Mouse (Mus musculus) midbrain, embryonic 12.5 days (tissue): ENCODE results near the gene Cdh16. TPM values are rescaled to one million over a fixed set of nuclear protein-coding genes. Genes with fewer than 3 reads are reported as not detected.

Experiments
- ATAC-seq: fragments of 200-750 bp; cut with Nextera tagmentation; 2 replicates; pipeline ENCODE4 v1.8.0; 2017; ENCODE audit warnings: low read depth, moderate TSS enrichment, moderate library complexity; ENCODE audit not compliant: low FRiP score
- H3K27ac ChIP-seq: fragments of 300-500 bp; sonication (generic); replicated peaks from 2 replicates; pipeline ENCODE4 v1.5.1; 2016; ENCODE audit warnings: mild to moderate bottlenecking
- H3K27me3 ChIP-seq: fragments of 300-500 bp; sonication (generic); 2 replicates; pipeline ENCODE4 v1.6.1; 2016; ENCODE audit warnings: mild to moderate bottlenecking
- H3K36me3 ChIP-seq: fragments of 300-500 bp; sonication (generic); 2 replicates; pipeline ENCODE4 v1.6.1; 2016
- H3K4me1 ChIP-seq: fragments of 300-500 bp; sonication (generic); 2 replicates; pipeline ENCODE4 v1.6.1; 2016
- H3K4me2 ChIP-seq: fragments of 300-500 bp; sonication (generic); replicated peaks from 2 replicates; pipeline ENCODE4 v1.6.1; 2016; ENCODE audit warnings: mild to moderate bottlenecking, moderate library complexity
- H3K4me3 ChIP-seq: fragments of 300-500 bp; sonication (generic); 2 replicates; pipeline ENCODE4 v1.5.1; 2016; ENCODE audit warnings: mild to moderate bottlenecking
- H3K9ac ChIP-seq: fragments of 300-500 bp; sonication (generic); replicated peaks from 2 replicates; pipeline ENCODE4 v1.6.1; 2016; ENCODE audit warnings: mild to moderate bottlenecking, moderate library complexity
- H3K9me3 ChIP-seq: fragments of 300-500 bp; sonication (generic); 2 replicates; pipeline ENCODE4 v1.6.1; 2016; ENCODE audit warnings: mild to moderate bottlenecking
- WGBS: fragments of 180-500 bp; shearing (Covaris S2); methylation state at CpG from one replicate; pipeline ENCODE4 v1.1.7; 2016; 5-methylcytosine and 5-hydroxymethylcytosine counted together
- polyA plus RNA-seq: library from polyadenylated mRNA; unstranded; fragments of >200 nt; fragmentation: Nextera tagmentation; extraction: Ambion mirVana; gene quantifications from 2 replicates; pipeline ENCODE4 v1.2.1, GENCODE M21; 2016

Gene Cdh16
- polyA plus RNA-seq, 1 experiment from 2014 or later, result not detected

DNA sequence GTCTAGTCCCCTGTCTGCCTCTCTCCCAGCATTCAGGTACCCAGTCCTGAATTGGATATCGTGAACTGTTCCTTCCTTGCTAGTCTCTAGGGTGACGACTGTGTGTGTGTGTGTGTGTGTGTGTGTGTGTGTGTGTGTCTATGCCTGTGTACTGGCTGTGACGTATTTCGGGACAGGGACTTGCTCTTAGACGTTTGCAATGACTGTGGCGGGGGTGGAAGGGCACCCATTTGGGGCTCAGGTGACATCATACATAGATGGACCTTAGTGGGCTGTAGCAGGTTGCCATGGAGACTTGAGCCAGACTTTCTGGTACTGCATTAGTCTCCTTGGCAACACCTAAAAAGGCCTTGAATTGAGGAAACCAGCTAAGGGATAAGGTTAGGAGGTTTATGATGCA, 8.3 kb upstream of the Cdh16 start:
- H3K27ac ChIP-seq, result no peak overlapping the region
- 79% methylated on average over 6 of the region's 6 CpGs for WGBS
- H3K4me3 ChIP-seq, result no peak overlapping the region

DNA sequence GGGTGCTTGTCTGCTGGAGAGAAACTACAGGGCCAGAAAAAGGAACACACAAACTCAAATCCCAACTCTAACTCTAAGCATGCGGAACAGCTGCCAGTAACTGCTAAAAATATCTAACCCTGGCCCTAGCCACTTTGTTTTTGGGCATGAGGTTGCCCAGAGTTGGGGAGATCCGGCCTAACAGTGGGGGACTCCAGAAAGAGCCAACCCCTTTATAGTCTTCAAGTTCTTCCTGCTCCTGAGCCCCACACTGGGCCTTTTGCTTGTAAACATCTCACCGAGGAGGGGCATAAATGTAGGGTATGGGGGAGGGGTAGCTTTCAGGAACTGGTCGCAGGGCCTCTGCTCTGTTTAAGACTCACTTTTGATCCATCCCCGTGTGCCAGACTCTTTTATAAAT, 7.8 kb upstream of the Cdh16 start:
- no peak for ATAC-seq
- Histone ChIP-seq H3K4me2 (no peak overlapping the region), H3K4me3 (no peak overlapping the region), H3K36me3 (0 out of 2 replicates have a peak, but pooled peaks cover 5% of the 10 kb centered on the region), H3K27ac (no peak overlapping the region), H3K27me3 (peaks cover 34% of the 10 kb centered on the region), H3K9ac (no peak overlapping the region), H3K4me1 (peaks cover 8% of the 10 kb centered on the region), H3K9me3 (no peaks in the 10 kb centered on the region)
- 42% methylated on average over 5 of the region's 5 CpGs for whole genome bisulfite sequencing

More for the DNA sequence above, 8.3 kb upstream of the Cdh16 start:
- no peak overlapping the region for H3K4me2 ChIP-seq
- H3K4me1 ChIP-seq, result peaks cover 8% of the 10 kb centered on the region
- H3K36me3 ChIP-seq, result 0 out of 2 replicates have a peak, but pooled peaks cover 5% of the 10 kb centered on the region
- no peaks in the 10 kb centered on the region for H3K9me3 ChIP-seq
- no peak overlapping the region for H3K9ac ChIP-seq
- peaks cover 34% of the 10 kb centered on the region for H3K27me3 ChIP-seq
- ATAC-seq, result no peak

DNA sequence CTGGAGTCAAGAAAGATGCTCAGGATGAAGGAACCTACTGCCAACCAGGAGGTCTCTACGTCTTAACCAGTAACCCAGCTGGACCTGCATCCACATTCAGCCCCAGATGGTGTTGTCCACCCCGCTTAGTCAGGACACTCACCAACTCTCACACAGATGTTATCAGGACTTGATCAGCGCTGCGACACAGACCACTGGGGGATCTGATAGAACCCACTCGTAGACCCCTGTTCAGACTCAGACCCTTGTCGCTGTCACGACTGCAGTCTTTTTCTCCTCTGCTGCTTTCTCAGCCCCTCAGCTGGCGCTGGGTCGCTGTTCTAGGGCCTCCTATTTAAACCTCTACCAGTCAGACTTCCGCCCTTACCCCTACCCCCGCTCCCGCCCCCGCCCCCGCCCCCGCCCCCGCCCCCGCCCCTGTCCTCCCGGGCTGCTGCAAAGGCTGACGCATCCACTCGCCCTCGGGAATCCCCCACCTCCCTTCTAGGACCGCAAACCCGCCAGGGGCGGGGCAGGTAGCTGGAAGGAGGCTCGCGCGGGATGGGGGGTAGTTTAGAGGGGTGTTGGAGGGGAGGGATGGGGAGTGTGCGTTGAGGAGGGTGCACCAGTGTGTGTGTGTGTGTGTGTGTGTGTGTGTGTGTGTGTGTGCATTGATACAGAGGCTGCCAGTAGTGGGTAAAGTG, 6.9 kb upstream of the Cdh16 start, which contains the start of gene Rrad:
Rrad (minus strand) TSS at position 347 of the 683 bp plus-strand sequence.
- whole genome bisulfite sequencing, result under 1% methylated on average over 20 of the region's 28 CpGs

DNA sequence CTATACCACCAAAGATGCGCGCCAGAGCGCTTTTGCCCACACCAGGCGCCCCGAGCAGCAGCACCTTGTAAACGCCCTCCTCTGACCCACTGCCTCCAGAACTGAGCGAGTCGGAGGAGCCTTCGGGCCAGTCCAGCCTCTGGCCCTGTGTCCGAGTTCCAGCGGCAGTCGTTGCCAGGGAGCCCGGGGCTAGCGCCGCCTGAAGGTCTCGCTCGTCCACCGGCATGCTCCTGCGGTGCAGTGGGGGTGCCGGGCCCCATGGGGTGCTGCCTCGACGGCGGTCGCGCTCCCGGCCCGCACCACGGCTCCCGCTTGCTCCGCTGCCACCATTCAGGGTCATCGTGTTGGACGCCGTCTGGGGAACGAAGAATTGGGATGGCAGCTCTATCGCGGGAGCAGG, 6.4 kb upstream of the Cdh16 start:
- peak; percentile 41 for ATAC-seq
- Histone ChIP-seq H3K9ac (peak overlapping the region; percentile 61), H3K36me3 (0 out of 2 replicates have a peak, but pooled peaks cover 5% of the 10 kb centered on the region), H3K4me2 (peak overlapping the region; percentile 61), H3K4me1 (peaks cover 8% of the 10 kb centered on the region), H3K27me3 (peaks cover 34% of the 10 kb centered on the region), H3K9me3 (no peaks in the 10 kb centered on the region), H3K4me3 (peak overlapping the region; percentile 45), H3K27ac (no peak overlapping the region)
- WGBS, result 1% methylated on average over 36 of the region's 36 CpGs

More for the DNA sequence above, 6.9 kb upstream of the Cdh16 start, which contains the start of gene Rrad:
- peaks cover 8% of the 10 kb centered on the region for H3K4me1 ChIP-seq
- peak; percentile 63 for ATAC-seq
- H3K9ac ChIP-seq, result peak within 1 kb of the TSS; percentile 61
- H3K4me2 ChIP-seq, result peak within 1 kb of the TSS; percentile 61
- H3K9me3 ChIP-seq, result no peaks in the 10 kb centered on the region
- no peak within 1 kb of the TSS for H3K27ac ChIP-seq
- peaks cover 34% of the 10 kb centered on the region for H3K27me3 ChIP-seq
- H3K4me3 ChIP-seq, result peak within 1 kb of the TSS; percentile 45
- 0 out of 2 replicates have a peak, but pooled peaks cover 5% of the 10 kb centered on the region for H3K36me3 ChIP-seq

DNA sequence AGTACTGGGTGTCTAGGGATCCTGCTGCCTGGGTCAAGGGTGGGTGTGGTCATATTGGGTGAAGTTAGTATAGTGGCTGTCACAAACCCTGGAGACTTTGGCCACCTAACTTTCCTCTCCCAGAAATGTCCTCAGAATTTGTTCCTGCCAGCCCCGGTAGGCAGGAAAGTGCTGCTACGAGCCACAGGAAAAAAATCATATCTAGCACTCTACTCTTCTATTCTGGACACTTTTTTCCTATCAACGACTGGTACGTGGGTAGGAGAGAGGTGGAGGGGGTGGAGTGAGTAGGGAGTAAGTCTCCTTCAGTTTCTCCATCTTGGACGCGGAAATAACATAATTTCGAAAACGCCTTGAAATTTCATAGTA, 5.9 kb upstream of the Cdh16 start:
- Histone ChIP-seq H3K9me3 (no peaks in the 10 kb centered on the region), H3K27ac (no peak overlapping the region), H3K4me1 (peaks cover 8% of the 10 kb centered on the region), H3K9ac (no peak overlapping the region), H3K4me3 (peak overlapping the region; percentile 45), H3K27me3 (peaks cover 34% of the 10 kb centered on the region), H3K4me2 (peak overlapping the region; percentile 61; the same call in 1 of the 2 replicates), H3K36me3 (0 out of 2 replicates have a peak, but pooled peaks cover 4% of the 10 kb centered on the region)
- no peak for ATAC-seq
- WGBS, result 41% methylated on average over 8 of the region's 8 CpGs

DNA sequence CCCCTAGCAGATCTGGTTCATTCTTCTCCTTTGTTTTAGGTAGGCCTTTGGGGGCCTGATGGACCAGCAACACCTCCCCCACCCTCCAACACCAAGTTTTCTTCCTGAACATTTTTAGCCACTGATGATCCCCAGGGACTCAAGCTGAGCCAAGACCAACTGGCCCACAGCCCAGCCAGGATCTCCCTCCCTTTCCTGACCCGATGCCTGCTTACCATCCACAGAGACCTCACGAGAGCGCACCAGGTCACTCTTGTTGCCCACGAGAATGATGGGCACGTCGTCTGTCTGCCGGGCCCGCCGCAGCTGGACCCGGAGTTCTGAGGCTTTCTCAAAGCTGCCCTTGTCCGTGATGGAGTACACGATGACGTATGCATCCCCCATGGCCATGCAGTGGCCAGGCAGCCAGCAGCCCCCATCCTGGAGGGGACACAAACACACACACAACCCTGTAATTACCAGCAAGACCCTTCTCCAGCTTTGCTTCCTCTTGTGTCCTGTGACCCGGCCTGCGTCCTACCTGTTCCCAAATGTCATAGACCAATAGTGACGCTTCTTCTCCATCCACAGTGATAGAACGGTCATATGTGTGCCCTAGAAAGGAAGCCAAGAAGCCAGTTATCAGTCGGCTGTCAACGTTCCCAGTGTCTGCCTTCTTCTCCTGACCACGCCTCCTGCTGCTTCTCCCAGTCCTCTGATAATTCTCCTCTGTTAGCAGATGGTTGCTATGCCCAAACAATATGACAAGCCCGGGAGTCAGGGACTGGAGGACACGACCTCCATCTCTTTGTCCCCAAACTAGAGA, 5.3 kb upstream of the Cdh16 start:
- Histone ChIP-seq H3K27me3 (peaks cover 36% of the 10 kb centered on the region), H3K4me1 (peaks cover 8% of the 10 kb centered on the region), H3K36me3 (no peaks in the 10 kb centered on the region), H3K9ac (no peak overlapping the region), H3K9me3 (no peaks in the 10 kb centered on the region), H3K27ac (no peak overlapping the region), H3K4me3 (no peak overlapping the region), H3K4me2 (no peak overlapping the region)
- ATAC-seq, result no peak
- 84% methylated on average over 22 of the region's 22 CpGs for WGBS

DNA sequence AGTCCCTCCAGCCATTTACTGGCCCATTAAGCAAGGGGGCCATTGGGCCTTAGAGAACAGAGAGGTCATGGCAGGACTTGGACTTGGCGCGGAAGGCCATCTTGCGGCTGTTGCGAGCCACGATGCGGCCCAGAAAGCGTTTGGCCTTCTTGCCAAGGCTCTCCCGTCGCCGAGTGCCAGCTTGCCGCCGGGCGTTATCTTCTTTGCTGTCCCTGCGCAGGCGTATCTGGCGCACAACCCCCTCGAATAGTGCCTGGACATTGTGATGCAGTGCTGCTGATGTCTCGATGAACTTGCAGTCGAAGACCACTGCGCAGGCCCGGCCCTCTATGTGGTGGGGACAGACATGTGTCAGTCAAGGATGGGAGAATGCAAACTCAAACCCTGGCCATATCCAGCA, 4.2 kb upstream of the Cdh16 start:
- no peak overlapping the region for H3K9ac ChIP-seq
- WGBS, result 93% methylated on average over 21 of the region's 21 CpGs
- no peak overlapping the region for H3K4me2 ChIP-seq
- H3K36me3 ChIP-seq, result no peaks in the 10 kb centered on the region
- H3K27me3 ChIP-seq, result peaks cover 36% of the 10 kb centered on the region
- no peak overlapping the region for H3K27ac ChIP-seq
- H3K9me3 ChIP-seq, result no peaks in the 10 kb centered on the region
- H3K4me3 ChIP-seq, result no peak overlapping the region
- ATAC-seq, result no peak
- H3K4me1 ChIP-seq, result peaks cover 8% of the 10 kb centered on the region

DNA sequence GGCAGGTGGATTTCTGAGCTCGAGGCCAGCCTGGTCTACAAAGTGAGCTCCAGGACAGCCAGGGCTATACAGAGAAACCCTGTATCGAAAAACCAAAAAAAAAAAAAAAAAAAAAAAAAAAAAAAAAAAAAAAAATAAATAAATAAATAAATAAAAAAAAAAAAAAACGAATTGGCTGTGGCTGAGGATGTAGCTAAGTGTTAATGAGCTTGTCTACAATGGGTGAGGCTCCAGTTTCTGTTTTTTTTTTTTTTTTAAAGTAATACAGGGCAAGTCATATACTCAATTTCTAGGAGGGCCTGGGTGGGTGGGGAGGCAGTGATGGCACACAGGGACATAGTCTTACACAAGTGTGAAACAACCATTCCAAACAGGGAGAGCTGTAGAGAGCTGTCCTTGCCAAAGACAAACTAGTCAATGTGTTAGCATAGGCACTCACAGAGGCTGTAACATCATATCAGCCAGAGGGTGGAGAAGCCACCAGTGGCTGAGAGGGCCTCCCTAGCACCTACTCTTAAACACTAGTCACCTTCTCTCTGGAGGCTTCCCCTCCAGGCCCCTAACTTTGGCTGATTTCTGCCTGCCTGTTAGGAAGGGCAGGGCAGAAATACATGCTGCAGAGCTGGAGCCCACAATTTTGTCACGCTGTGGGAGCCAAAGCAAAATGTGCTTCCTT, 3.0 kb upstream of the Cdh16 start:
- no peaks in the 10 kb centered on the region for H3K36me3 ChIP-seq
- peaks cover 36% of the 10 kb centered on the region for H3K27me3 ChIP-seq
- no peak overlapping the region for H3K27ac ChIP-seq

DNA sequence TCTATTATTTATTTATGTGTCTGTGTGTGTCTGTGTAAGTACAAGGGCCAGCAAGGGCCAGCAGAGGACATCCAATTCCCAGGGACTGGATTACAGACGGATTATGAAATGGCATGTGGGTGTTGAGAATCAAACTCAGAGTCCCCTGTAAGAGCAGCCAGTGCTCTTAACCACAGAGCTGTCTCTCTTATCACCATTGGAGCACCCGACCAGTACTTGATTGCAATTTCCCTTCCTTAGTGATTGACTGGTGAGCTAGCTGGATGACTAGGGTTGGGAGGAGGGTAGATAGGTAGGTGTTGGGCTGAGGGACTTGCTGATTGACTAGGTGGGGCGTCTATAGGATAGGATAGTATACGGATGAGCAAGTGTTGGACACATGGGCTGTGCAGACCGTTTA, 3.4 kb downstream of the Cdh16 start:
- H3K27me3 ChIP-seq, result 0 out of 2 replicates have a peak, but pooled peaks cover 3% of the 10 kb centered on the region
- H3K27ac ChIP-seq, result no peak overlapping the region
- 86% methylated on average over 5 of the region's 5 CpGs for WGBS
- no peak overlapping the region for H3K4me2 ChIP-seq
- no peak overlapping the region for H3K9ac ChIP-seq
- no peak overlapping the region for H3K4me3 ChIP-seq
- ATAC-seq, result no peak
- H3K4me1 ChIP-seq, result no peaks in the 10 kb centered on the region
- no peaks in the 10 kb centered on the region for H3K9me3 ChIP-seq
- no peaks in the 10 kb centered on the region for H3K36me3 ChIP-seq

More for the DNA sequence above, 3.0 kb upstream of the Cdh16 start:
- Histone ChIP-seq H3K4me2 (no peak overlapping the region), H3K9ac (no peak overlapping the region), H3K9me3 (no peaks in the 10 kb centered on the region), H3K4me3 (no peak overlapping the region), H3K4me1 (peaks cover 8% of the 10 kb centered on the region; the same call in 1 of the 2 replicates)
- no peak for ATAC-seq
- WGBS, result 81% methylated on average over 4 of the region's 4 CpGs

DNA sequence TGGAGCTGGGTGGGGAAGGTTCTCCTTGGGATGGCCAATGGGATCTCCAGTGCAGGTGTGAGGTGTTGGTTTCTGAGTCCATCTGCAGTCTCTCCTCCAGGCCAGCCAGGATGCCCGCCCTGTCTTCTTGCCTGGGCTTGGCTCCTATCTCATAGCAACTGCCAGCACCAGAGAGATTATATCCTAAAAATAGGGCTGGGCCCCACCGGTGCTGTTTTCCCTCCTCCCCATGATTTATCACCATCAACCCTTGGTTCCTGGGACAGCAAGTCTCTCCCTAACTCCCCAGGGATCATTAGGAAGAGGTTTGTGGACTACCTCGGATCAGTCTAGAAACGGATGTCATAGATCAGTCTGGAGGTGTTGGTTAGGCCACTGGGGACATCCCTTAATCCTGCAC, 11.1 kb downstream of the Cdh16 start:
- no peaks in the 10 kb centered on the region for H3K36me3 ChIP-seq
- no peak overlapping the region for H3K4me3 ChIP-seq
- WGBS, result 95% methylated on average over 4 of the region's 4 CpGs
- H3K9ac ChIP-seq, result no peak overlapping the region
- no peak overlapping the region for H3K4me2 ChIP-seq
- H3K9me3 ChIP-seq, result no peaks in the 10 kb centered on the region
- no peaks in the 10 kb centered on the region for H3K4me1 ChIP-seq
- no peaks in the 10 kb centered on the region for H3K27me3 ChIP-seq
- ATAC-seq, result no peak
- H3K27ac ChIP-seq, result no peak overlapping the region

DNA sequence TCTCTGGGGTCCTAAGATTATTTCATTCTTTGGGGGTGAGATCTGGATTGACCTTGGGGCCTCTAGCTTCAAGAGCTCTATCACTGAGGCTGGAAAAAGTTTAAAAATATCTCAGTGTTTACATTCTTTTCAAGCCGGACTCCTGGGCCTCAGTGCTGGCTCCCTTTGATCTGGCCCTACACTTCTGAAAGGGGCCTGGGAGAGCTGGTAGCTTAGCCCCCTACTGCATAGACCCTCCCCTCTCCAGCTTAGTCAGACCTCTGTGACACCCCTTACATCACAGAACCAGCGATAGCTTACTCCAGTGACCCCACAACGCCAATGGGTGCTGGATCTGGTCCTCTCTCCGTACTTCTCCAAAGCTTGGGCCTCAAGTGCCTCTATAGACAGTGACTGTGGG, 12.6 kb downstream of the Cdh16 start:
- ATAC-seq, result no peak
- Histone ChIP-seq H3K4me2 (no peak overlapping the region), H3K9ac (no peak overlapping the region), H3K4me1 (no peaks in the 10 kb centered on the region), H3K27ac (no peak overlapping the region), H3K9me3 (no peaks in the 10 kb centered on the region), H3K4me3 (no peak overlapping the region), H3K36me3 (no peaks in the 10 kb centered on the region), H3K27me3 (no peaks in the 10 kb centered on the region)
- WGBS, result 72% methylated on average over 4 of the region's 4 CpGs
